Mouse (Mus musculus): ENCODE data around the gene Lrrc28. TPM values are rescaled to one million over a fixed set of nuclear protein-coding genes. Genes with fewer than 3 reads are reported as not detected.

The Lrrc28 gene
- polyA plus RNA-seq, 1 experiment, result 13.1 TPM

DNA sequence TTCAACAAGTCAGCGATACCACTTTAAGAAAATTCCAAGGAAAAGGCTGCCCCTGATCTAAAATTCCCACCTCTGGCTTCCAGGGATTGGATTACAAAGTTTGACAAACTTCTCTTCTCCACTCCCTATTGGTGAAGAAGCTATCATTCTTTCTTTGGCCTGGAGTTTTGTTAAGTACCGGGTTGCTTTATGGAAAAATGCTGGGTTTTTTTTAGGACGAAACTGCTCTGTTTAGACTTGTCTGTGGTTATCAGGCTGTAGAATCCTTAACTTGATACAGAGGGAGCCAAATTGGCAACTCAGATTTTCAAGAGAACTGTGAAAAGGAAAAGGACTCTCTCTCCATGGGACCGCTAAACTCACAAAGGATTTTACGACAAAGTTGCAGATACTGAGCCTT, 2.2 kb upstream of the Lrrc28 start, which contains the start of gene Ttc23:
TSS of gene Ttc23 (plus strand) at position 134 of the 400 bp plus-strand sequence.
- peaks cover 3% of the 10 kb centered on the region; the same call in 1 of the 2 replicates for H3K4me1 ChIP-seq (ENCODE audit: control insufficient read depth, insufficient read depth, insufficient read length)
- no peaks in the 10 kb centered on the region for H3K27me3 ChIP-seq (ENCODE audit: control insufficient read depth, insufficient read depth, low read length)
- H3K36me3 ChIP-seq (ENCODE audit: control insufficient read depth, insufficient read depth, low read length), result no peaks in the 10 kb centered on the region
- 81% methylated on average over 5 of the region's 5 CpGs for WGBS
- no peak within 1 kb of the TSS; the same call in 1 of the 2 replicates for H3K4me3 ChIP-seq (ENCODE audit: extremely low read depth, insufficient read depth, insufficient read length)
- DNase-seq (ENCODE audit: low read depth in 1 of 2, low spot score in 2 of 2), result no peak
- H3K27ac ChIP-seq (ENCODE audit: insufficient read depth, low read length), result no peak within 1 kb of the TSS
- TF ChIP-seq CTCF (IDR thresholded peaks at IDR 0.05; ENCODE audit: extremely low read depth, insufficient read depth, insufficient read length, insufficient replicate concordance) (no peak), POLR2A (IDR thresholded peaks at IDR 0.05; ENCODE audit: low read depth, low read length) (no peak)

DNA sequence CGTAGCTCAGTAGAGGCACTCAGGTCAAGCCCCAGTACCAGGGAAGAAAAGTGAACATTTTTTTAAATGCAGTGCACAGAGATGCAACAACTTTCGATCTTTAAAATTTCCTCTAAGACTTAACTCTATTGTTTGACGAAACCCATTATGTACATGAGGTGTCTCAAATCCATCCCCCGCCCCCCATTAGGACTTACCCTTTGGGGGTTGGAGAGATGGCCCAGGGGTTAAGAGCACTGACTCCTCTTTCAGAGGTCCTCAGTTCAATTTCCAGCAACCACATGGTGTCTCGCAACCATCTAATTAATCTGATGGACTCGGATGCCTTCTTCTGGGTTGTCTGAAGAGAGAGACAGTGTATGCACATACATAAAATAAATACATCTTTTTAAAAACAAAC, 1.1 kb upstream of the Lrrc28 start:
- peaks cover 3% of the 10 kb centered on the region; the same call in 1 of the 2 replicates for H3K4me1 ChIP-seq (ENCODE audit: control insufficient read depth, insufficient read depth, insufficient read length)
- TF ChIP-seq CTCF (IDR thresholded peaks at IDR 0.05; ENCODE audit: extremely low read depth, insufficient read depth, insufficient read length, insufficient replicate concordance) (no peak), POLR2A (IDR thresholded peaks at IDR 0.05; ENCODE audit: low read depth, low read length) (no peak)
- H3K27me3 ChIP-seq (ENCODE audit: control insufficient read depth, insufficient read depth, low read length), result no peaks in the 10 kb centered on the region
- H3K4me3 ChIP-seq (ENCODE audit: extremely low read depth, insufficient read depth, insufficient read length), result peak overlapping the region; percentile 85; the same call in 1 of the 2 replicates
- no peak overlapping the region for H3K27ac ChIP-seq (ENCODE audit: insufficient read depth, low read length)
- no peaks in the 10 kb centered on the region for H3K36me3 ChIP-seq (ENCODE audit: control insufficient read depth, insufficient read depth, low read length)
- 32% methylated on average over 6 of the region's 6 CpGs for WGBS
- no peak for DNase-seq (ENCODE audit: low read depth in 1 of 2, low spot score in 2 of 2)

DNA sequence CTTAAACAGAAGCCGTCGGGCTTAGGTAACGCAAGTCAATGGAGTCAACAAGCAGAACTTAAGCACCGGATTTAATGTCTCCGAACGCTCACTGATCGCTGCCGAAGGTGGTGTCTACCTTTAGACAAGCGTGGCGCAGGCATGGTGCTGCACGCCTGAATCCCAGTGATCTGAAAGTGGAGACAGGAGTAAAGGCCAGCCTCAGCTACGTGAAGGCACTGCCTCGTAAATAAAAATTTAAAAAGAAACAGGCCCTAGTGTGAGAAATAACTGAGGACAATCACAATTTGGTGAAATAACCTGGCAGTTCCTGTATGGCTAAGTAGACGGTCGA, 580 bp upstream of the Lrrc28 start:
- no peak for TF ChIP-seq POLR2A (IDR thresholded peaks at IDR 0.05; ENCODE audit: low read depth, low read length)
- TF ChIP-seq CTCF (IDR thresholded peaks at IDR 0.05; ENCODE audit: extremely low read depth, insufficient read depth, insufficient read length, insufficient replicate concordance), result no peak
- H3K4me1 ChIP-seq (ENCODE audit: control insufficient read depth, insufficient read depth, insufficient read length), result peaks cover 3% of the 10 kb centered on the region; the same call in 1 of the 2 replicates
- no peaks in the 10 kb centered on the region for H3K27me3 ChIP-seq (ENCODE audit: control insufficient read depth, insufficient read depth, low read length)
- peak overlapping the region; percentile 89 for H3K27ac ChIP-seq (ENCODE audit: insufficient read depth, low read length)
- 1% methylated on average over 15 of the region's 15 CpGs for WGBS
- DNase-seq (ENCODE audit: low read depth in 1 of 2, low spot score in 2 of 2), result no peak
- peak overlapping the region; percentile 85 for H3K4me3 ChIP-seq (ENCODE audit: extremely low read depth, insufficient read depth, insufficient read length)
- H3K36me3 ChIP-seq (ENCODE audit: control insufficient read depth, insufficient read depth, low read length), result 0 out of 2 replicates have a peak, but pooled peaks cover 1% of the 10 kb centered on the region

- no peak for DNase-seq (ENCODE audit: low read depth in 1 of 2, low spot score in 2 of 2)
- H3K36me3 ChIP-seq (ENCODE audit: control insufficient read depth, insufficient read depth, low read length), result 0 out of 2 replicates have a peak, but pooled peaks cover 2% of the 10 kb centered on the region
- no peaks in the 10 kb centered on the region for H3K27me3 ChIP-seq (ENCODE audit: control insufficient read depth, insufficient read depth, low read length)
- H3K4me1 ChIP-seq (ENCODE audit: control insufficient read depth, insufficient read depth, insufficient read length), result peaks cover 3% of the 10 kb centered on the region; the same call in 1 of the 2 replicates
- H3K27ac ChIP-seq (ENCODE audit: insufficient read depth, low read length), result no peak overlapping the region
- TF ChIP-seq POLR2A (IDR thresholded peaks at IDR 0.05; ENCODE audit: low read depth, low read length) (no peak), CTCF (IDR thresholded peaks at IDR 0.05; ENCODE audit: extremely low read depth, insufficient read depth, insufficient read length, insufficient replicate concordance) (no peak)
- 39% methylated on average over 8 of the region's 8 CpGs for WGBS
- H3K4me3 ChIP-seq (ENCODE audit: extremely low read depth, insufficient read depth, insufficient read length), result peak overlapping the region; percentile 83; the same call in 1 of the 2 replicates
These were observed 777 bp downstream of the Lrrc28 start for GRCm38 (mm10) chr7:67644291-67644690.

- DNase-seq (ENCODE audit: low read depth in 1 of 2, low spot score in 2 of 2), result no peak
- H3K4me1 ChIP-seq (ENCODE audit: control insufficient read depth, insufficient read depth, insufficient read length), result peaks cover 3% of the 10 kb centered on the region; the same call in 1 of the 2 replicates
- H3K27me3 ChIP-seq (ENCODE audit: control insufficient read depth, insufficient read depth, low read length), result no peaks in the 10 kb centered on the region
- no peak overlapping the region for H3K4me3 ChIP-seq (ENCODE audit: extremely low read depth, insufficient read depth, insufficient read length)
- TF ChIP-seq CTCF (IDR thresholded peaks at IDR 0.05; ENCODE audit: extremely low read depth, insufficient read depth, insufficient read length, insufficient replicate concordance) (no peak), POLR2A (IDR thresholded peaks at IDR 0.05; ENCODE audit: low read depth, low read length) (no peak)
- peaks cover 2% of the 10 kb centered on the region; the same call in 1 of the 2 replicates for H3K36me3 ChIP-seq (ENCODE audit: control insufficient read depth, insufficient read depth, low read length)
- H3K27ac ChIP-seq (ENCODE audit: insufficient read depth, low read length), result no peak overlapping the region
- 93% methylated on average over 9 of the region's 9 CpGs for WGBS
These were observed 2.1 kb downstream of the Lrrc28 start for GRCm38 (mm10) chr7:67642955-67643354.

DNA sequence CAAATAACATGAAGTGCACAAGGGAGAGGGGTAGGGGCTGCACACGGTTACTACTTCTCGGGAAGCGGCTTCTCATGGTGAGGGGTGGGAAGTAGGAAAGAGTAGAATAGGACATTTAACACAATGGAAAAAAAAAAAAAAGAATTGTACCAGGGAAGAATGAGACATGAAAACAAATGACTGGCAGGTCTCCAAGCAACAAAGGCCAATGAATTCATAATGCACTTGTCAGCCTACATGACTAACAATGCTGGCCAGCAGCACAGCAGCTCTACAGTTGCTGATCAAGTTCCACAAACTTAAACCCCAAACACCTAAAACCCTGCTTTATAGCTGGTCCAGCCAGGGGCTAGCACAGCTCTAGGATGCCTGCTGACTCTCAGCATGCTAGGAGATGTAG, 6.1 kb downstream of the Lrrc28 start:
- Histone ChIP-seq H3K36me3 (ENCODE audit: control insufficient read depth, insufficient read depth, low read length) (peaks cover 3% of the 10 kb centered on the region), H3K27ac (ENCODE audit: insufficient read depth, low read length) (no peak overlapping the region), H3K4me3 (ENCODE audit: extremely low read depth, insufficient read depth, insufficient read length) (no peak overlapping the region), H3K4me1 (ENCODE audit: control insufficient read depth, insufficient read depth, insufficient read length) (no peaks in the 10 kb centered on the region), H3K27me3 (ENCODE audit: control insufficient read depth, insufficient read depth, low read length) (no peaks in the 10 kb centered on the region)
- 92% methylated on average over 3 of the region's 3 CpGs for WGBS
- DNase-seq (ENCODE audit: low read depth in 1 of 2, low spot score in 2 of 2), result no peak
- TF ChIP-seq CTCF (IDR thresholded peaks at IDR 0.05; ENCODE audit: extremely low read depth, insufficient read depth, insufficient read length, insufficient replicate concordance) (no peak), POLR2A (IDR thresholded peaks at IDR 0.05; ENCODE audit: low read depth, low read length) (no peak)

- H3K36me3 ChIP-seq (ENCODE audit: control insufficient read depth, insufficient read depth, low read length), result peaks cover 3% of the 10 kb centered on the region
- no peak overlapping the region for H3K27ac ChIP-seq (ENCODE audit: insufficient read depth, low read length)
- DNase-seq (ENCODE audit: low read depth in 1 of 2, low spot score in 2 of 2), result no peak
- H3K4me1 ChIP-seq (ENCODE audit: control insufficient read depth, insufficient read depth, insufficient read length), result no peaks in the 10 kb centered on the region
- H3K27me3 ChIP-seq (ENCODE audit: control insufficient read depth, insufficient read depth, low read length), result no peaks in the 10 kb centered on the region
- H3K4me3 ChIP-seq (ENCODE audit: extremely low read depth, insufficient read depth, insufficient read length), result no peak overlapping the region
- TF ChIP-seq CTCF (IDR thresholded peaks at IDR 0.05; ENCODE audit: extremely low read depth, insufficient read depth, insufficient read length, insufficient replicate concordance) (no peak), POLR2A (IDR thresholded peaks at IDR 0.05; ENCODE audit: low read depth, low read length) (no peak)
- WGBS, result 85% methylated on average over 2 of the region's 2 CpGs
These were observed 8.9 kb downstream of the Lrrc28 start for GRCm38 (mm10) chr7:67636161-67636560.

All from spleen, adult 2 months (tissue).